Mouse (Mus musculus) brown adipose tissue, adult 24 weeks (tissue): ENCODE results near the gene Mcoln2. TPM values are rescaled to one million over a fixed set of nuclear protein-coding genes. Genes with fewer than 3 reads are reported as not detected.

Source experiments
- polyA plus RNA-seq: library from polyadenylated mRNA; stranded (reverse); fragments of >200 nt; gene quantifications from 2 replicates; pipeline ENCODE4 v1.2.4, GENCODE M21; 2012; ENCODE audit not compliant: missing spikeins, insufficient read depth, insufficient read length

The Mcoln2 gene
- polyA plus RNA-seq, 1 experiment: not detected

Other genes starting within 250 kb of the Mcoln2 start
- 14.5 and 17.8 TPM in 2 replicates for gene Bcl10, start 227.0 kb upstream of the Mcoln2 start, polyA plus RNA-seq
- gene 2410004B18Rik, start 211.8 kb upstream of the Mcoln2 start, polyA plus RNA-seq: 18.1 and 19.4 TPM in 2 replicates
- 4.4 and 4.5 TPM in 2 replicates for gene Syde2, start 162.0 kb upstream of the Mcoln2 start, polyA plus RNA-seq
- gene Wdr63, start 41.7 kb upstream of the Mcoln2 start, polyA plus RNA-seq: not detected in 2 replicates
- gene Mcoln3, start 32.4 kb upstream of the Mcoln2 start, polyA plus RNA-seq: not detected in 2 replicates
- not detected in 2 replicates for gene Lpar3, start 71.1 kb downstream of the Mcoln2 start, polyA plus RNA-seq